Mouse (Mus musculus) urinary bladder, postnatal 4 days (tissue): ENCODE measurements around the gene Mdc1.

Source experiments
- DNase-seq, 2 experiments: peaks; one replicate each; pipeline ENCODE4 v3.0.0; 2021 to 2022; ENCODE audit warnings: low spot score in 2 of 2

The Mdc1 gene

DNA sequence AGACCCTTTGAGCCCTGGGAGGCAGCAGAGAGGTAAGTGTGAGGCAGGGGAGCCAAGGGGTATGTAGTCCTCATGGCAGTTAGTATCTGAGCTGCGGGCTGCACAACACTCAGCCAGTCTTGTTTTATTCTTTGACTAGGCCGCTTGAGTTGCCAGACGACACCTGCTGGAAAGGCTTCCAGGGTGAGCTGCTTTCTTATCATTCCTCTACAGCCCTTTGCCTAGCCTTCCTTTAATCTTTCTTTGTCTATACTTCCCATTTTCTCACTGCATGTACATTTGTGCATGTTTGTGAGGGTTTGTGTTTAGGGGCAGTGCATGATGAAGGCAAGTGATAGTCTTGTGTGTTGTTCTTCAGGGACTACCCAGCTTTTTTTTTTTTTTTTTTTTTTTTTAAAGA, 9.7 kb downstream of the Mdc1 start:
- DNase-seq = no peak

DNA sequence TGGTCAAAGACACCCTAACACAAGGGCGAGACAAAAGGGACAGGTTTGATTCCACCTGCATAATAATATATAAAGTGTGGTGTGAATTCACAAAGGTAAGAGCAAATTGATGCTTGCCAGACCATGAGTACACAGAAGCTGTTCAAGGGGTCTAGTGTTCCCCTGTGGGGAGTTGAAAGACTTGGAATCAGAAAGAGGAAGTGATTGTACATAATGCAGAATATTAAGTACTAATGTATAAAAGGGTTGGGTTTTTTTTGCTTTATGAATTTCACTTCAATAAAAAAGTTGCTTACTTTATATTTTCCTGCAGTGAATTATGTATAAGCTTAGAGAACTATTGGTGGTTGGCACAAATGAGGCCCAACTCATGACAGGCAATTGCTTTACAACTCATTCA, 18.1 kb downstream of the Mdc1 start:
- DNase-seq = no peak

DNA sequence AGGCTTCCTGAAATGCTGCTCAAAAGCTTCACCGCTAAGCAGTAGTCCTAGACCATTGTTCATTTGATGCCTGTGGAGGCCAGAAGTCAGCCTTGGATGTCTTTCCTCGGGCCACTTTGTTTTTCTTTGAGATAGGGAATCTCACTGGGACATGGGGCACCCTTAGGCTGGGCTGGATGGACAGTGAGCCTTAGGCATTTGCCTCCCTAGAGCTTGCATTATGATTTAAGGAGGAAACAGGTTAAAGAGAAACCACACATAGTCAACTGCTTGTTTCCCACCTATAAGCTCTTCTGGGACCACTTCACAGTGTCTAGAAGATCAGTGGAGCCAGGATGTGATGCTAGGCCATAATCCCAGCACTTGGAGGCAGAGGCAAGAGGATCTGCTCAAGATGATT, 18.5 kb downstream of the Mdc1 start:
- DNase-seq = no peak

DNA sequence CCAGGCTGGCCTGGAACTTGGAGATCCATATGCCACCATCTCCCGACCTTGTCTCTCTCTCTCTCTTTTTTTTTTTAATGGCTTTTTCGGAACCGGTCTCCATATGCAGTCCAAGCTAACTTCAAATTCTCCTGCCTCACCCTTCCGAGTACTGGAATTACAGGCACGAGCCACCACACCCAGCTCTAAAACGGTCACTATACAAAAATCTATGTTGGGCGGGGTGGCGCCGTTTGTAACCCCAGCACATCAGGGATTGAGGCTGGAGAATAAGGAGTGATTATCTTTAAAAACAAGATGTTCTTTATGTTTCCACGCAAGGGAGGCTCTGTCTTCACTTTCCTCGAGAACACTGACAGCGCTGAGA, 19.5 kb downstream of the Mdc1 start:
- DNase-seq = no peak

DNA sequence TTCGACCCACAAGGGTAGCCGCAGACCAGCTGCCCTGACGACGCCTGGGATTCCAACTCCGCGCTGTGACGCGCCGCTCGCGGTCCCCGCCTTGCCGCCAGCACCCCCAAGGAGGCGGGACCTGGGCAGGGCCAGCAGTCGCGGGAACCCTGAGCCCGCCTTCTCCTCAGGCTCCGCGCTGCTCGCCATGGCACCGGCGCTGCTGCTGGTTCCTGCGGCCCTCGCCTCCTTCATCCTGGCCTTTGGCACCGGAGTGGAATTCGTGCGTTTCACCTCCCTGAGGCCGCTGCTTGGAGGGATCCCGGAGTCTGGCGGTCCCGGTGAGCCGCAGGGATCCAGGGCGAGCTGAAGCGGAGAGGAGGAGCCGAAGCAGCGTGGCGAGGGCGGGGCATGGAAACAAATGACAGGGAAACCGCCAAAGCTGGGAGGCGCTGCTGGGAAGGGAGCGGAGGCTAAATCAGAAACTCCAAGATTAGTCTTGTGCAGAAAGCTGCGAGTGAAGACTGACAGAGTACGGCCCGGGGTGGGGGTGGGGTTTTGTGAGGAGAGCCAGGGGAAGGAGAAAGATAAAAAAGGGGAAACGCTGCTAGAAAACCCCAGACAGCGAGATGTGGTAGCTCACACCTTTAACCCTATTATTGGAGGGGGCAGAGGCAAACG, 20.0 kb downstream of the Mdc1 start, which contains the start of gene Nrm:
Gene Nrm, plus strand, starts transcription at position 121 of the 660 bp plus-strand sequence.
- DNase-seq = peak; percentile 87 to 89

DNA sequence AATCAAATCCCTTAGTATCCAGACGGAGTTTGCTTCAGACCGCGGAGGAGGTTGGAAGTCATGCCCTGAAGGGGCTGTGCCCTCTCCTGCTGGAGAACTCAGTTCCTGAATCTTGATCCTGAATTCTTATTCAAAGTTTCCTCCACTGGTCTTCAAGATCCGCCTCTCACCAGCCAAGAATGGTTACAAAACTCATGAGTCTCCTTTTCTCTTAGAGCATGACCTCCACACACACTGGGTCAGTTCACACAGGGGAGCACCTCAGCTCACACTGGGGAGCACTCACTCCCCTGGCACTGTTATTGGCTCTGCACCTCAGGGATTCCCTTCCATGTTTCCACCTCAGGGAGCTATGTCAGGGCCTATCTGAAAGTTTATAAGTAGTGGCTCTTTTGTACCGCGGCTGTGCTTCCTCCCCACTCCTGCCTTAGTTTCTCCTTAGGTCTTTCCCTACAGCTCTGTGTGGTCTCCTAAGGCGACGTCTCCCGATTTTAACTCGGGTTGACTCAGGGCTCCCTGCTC, 23.6 kb downstream of the Mdc1 start:
- no peak for DNase-seq

DNA sequence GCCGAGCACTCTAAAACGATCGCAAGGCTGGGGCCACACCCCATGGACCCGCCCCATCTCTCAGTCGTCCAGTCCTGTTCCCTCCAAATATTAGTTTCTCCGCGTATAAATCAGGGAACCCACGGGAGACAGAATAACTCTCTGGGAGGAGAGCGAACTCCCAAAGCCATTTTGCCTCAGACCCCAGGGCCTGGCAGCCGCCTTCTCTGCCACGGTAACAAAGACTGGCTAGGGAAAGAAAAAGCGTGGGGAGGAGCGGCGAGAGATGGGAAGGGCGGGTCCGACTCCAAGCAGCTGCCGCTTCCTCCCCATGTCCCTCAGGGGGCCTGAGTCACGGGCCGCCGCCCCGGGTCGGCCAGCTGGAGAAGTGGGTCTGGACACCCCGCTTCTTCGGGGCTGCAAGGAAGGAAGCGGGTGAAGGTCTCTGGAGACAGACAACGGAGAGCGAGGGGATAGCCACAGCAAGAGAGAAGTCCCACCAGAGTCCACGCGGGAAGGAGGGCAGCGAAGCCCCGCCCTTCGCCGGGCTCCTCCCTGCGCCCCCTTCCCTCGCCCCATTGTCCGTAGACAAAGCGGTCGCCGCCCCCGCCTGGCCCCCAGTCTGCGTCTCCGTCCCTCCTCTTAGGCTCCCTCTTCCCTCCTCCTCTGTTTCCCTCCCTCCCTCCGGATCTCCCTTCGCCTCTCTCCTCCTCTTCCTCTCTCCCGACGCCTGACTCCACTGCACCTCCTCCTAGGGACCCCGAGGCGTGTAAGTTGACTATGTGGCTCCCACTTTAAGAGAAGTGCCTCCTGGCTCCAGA, 24.4 kb downstream of the Mdc1 start, which contains the start of gene Ppp1r18:
Gene Ppp1r18, plus strand, starts transcription at position 113 of the 800 bp plus-strand sequence.
- DNase-seq = peak; percentile 81 to 83

DNA sequence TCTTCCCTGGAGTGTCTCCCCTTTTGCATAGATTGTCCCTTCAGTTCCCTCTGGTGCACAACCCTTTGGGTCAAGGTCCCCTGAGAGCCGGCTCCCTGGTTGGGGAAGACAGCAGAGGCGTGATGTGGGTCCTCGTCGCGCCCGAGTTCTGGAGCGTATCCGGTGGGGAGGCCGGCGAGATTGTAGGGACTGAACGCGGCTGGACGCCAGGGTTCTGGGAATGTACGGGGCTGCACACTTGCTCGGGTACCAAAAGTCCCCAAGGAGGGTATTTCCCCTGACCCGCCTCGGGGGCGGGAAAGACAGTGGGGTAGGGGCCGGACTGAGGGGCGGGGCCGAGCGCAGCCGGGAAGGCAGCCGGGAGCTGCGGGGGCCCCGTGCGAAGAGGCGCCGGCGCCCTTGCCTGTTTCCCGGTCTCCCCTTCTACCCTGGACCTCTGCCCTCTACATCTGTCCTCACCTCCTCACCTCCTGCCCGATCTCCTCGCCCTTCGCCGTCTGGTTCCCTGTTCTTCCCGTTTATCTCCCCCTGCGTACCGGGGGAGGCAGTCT, 25.0 kb downstream of the Mdc1 start:
- peak; percentile 69 to 70 for DNase-seq

DNA sequence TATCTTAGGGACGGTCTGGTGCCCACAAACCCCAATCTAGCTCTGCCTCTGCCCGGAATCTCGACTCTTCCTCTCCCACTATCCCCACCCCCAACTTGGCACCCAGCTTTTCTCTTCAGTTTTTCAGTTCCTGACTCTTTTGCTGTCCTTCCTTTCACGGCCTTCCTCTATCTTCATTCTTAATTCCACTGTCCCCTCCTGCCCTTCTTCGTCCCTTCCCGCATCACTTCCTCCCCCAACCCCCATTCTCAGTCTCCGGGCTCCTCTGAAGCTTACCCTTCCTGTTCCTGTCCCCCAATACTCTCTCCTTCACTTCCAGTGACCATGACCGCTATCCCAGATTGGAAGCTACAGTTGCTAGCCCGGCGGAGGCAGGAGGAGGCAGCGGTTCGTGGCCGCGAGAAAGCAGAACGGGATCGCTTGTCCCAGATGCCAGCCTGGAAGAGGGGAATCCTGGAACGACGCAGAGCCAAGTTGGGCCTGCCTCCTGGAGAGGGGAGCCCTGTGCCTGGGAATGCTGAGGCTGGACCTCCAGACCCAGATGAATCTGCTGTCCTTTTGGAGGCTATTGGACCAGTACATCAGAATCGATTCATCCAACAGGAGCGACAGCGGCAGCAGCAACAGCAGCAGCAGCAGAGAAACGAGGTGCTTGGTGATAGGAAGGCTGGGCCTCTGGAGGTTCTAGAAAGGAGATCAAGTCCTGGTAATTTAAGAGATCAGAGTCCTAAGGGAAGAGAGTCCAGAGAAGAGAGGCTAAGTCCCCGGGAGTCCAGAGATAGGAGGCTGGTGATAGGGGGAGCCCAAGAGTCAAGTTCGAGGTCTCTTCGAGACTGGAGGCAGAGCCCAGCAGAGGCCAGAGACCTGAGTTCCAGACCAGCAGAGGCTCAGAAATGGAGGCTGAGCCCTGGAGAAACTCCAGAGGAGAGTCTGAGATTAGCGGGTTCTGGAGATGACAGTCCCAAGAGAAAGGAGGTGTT, 25.9 kb downstream of the Mdc1 start:
- no peak for DNase-seq

DNA sequence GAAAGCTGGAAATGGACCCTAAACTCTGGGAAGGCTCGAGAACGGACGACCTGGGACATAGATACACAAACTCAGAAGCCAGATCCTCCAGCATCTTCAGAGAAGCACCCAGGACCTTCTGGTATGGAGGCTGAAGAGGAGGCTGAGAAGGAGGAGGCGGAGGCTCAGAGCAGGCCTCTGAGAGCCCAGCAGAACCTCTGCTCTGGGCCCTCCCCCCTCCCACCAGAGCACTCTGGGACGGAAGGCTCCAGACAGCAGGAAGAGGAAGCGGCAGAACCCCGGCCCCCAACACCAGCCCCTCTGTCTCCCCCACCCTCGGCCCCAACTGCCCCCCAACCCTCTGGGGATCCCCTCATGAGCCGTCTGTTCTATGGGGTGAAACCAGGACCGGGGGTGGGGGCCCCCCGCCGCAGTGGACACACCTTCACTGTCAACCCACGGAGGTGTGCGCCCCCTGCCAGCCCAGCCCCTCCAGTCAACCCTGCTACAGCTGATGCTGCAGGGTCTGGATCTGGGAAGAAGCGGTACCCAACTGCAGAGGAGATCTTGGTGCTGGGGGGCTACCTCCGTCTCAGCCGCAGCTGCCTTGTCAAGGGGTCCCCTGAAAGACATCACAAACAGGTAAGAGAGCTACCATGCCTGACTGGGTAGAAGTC, 27.0 kb downstream of the Mdc1 start:
- no peak for DNase-seq

DNA sequence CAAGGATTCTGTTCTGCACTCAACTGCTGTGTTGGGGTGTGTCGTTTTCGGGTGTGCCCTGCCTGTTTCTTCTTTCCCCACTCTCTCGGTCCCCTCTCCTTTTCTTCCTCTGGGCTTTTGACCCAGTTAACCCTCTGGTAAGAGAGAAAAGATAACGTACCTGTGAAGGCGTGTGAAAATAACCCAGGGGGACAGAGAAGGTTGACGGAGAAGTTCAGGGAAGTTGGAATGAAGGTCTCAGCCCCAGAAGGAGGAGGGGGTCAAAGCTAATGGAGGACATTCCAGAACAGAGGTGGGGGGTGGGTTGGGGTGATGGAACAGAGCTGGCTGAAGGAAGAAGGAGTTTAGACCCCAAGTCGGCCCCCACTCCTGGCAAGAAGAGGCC, 27.6 kb downstream of the Mdc1 start:
- DNase-seq = no peak

DNA sequence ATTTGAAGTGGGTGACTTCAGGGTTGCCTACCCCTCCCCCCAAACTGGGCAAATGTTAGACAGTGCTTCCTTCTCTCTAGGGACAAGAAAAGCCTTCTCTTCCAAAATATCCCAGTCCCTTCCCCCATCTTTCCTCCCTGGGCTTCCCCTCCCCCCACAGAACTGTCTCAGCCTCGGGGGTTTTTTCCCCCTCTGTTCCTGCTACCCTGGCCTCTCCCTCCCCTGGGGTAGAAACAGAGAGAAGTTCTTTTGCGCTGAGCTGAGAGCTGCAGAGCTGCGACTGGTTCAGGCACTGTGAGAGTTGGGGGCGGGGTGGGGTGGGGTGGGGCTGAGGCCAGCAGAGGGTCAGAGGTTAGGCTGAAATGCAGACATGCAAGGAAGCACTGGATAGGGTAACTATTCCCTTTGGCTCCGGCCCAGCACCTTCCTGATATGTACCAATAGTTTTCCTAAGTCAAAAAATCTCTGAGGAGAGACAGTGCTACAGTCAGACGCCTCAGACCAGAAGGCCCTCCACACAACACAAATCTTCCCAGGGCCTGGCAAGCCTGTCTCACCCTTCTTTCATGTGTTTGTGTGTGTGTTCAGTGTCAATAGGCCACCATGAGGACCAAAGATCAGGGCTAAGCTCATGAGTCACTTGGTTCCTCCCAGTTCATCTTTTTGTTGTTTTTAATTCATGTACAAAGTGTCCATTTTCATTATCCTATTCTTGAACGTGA, 28.2 kb downstream of the Mdc1 start:
- DNase-seq = no peak

DNA sequence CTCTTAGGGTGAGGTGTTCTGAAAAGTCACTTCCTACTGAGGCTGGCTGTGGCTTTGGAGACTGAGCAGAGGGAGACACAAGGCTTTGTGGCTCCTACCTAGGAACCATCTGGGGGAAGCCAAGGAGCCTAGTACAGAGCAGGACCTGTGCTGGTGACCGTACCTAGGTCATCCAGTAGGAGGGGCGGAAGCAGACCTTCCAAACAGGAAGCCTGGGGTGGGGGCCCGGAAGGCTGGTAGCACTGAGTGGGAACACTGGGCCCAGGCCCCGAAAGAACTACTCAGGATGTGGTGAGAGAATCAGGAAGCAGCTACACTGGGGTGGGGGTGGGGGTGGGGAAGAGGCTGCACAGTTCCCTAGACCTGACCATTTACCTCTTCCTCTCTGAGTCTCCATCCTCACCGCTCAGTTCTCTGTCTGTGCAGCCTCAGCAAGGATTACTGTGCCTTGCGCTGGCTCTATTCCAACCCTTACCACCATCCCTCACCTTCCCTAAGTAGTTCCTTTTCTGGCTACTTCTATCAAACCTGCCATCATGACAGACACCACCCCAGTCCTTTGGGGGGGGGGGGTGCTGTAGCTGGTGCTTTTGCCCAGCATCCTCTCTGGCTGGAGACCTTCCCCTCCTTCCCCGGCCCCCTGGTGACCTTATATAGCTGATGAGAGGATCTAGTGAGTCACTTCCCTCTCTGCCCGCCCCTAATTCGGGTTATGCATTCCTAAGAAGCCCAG, 29.0 kb downstream of the Mdc1 start:
- DNase-seq = no peak

DNA sequence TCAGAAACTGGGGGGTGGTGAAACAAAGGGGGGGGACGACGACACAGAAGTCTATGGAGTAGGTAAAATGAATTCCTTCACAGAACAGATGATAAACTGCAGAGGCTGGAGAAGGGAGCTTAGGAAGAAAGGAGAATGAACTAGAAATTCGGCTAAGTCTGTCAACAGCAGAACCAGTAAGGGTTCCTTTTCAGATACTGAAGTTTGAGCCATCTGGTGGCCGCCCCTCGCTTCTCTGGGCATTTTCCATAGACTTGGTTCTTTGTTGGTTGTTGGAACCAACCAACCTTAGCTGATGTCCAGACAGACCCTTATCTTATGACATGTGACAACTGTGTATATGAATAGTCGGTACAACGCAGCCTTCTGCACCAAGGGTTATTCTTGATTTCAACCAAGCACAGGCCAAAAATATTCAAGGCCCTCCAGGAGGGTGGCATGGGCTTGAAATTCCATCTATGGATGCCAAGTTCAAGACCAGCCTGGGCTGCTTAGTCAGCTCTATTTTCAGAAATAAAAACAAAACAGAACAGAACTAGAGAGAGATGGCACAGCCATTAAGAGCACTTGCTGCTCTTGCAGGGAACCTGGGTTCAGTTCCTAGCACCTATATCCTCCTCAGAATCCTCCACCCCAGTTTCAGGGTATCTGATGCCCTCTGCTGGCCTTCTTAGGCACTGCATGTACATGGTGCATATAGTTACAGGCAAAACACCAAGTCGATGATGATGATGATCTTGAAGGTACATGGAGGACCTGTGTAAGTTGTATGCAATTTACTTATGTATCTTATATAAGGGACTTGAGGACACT, 29.8 kb downstream of the Mdc1 start:
- no peak for DNase-seq

DNA sequence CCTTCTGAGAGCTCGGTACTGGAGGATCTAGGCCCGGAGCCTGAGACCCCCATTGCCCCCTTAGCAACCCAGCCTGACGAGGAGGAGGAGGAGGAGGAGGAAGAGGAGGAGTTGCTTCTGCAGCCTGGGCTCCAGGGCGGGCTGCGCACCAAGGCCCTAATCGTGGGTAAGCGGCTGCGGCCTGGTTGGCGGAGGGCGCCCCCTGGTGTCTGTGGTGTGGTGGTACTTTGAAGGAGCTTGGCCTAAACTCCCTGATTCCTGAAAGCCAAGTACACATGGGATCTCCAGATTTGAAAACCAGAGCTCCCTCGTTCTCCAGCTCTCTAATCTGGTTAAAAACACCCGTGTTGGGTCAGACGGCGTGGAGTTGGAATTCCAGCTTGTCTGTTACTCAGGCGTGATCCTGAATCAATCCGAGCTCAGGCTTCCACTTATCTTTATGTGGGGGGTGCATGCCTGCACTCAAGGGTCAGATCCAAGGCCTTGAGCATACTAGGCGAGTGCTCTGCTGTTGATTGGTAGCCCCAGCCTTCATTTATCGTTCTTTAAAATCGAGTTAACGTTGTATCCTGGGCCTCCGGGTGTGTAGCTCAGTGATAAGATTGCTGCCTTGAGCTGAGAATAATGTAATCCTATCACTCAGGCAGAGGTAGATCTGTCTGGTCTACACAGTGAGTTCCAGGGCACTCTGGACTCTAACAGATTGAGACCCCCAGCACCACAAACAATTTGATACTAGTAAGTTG, 32.6 kb downstream of the Mdc1 start:
- peak; percentile 86 to 92 for DNase-seq

DNA sequence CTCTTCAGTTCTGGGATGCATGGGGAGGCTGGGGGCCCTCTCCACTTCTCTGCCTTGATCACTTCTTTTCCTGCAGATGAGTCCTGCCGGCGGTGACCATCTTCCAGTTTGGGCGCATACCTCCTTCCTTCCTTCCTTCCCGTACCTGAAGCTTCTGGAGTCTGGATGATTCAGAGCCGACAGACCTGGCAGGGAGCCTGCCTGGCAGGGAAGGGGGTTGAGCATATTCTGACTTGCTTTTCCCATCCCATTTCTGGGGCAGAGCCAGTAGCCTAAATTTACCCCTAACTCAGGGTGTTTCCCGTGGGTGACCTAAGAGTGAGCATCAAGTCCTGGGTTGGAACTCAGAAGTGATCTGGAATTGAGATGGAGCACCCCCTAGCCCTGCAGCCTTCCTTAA, 33.4 kb downstream of the Mdc1 start:
- DNase-seq = no peak

DNA sequence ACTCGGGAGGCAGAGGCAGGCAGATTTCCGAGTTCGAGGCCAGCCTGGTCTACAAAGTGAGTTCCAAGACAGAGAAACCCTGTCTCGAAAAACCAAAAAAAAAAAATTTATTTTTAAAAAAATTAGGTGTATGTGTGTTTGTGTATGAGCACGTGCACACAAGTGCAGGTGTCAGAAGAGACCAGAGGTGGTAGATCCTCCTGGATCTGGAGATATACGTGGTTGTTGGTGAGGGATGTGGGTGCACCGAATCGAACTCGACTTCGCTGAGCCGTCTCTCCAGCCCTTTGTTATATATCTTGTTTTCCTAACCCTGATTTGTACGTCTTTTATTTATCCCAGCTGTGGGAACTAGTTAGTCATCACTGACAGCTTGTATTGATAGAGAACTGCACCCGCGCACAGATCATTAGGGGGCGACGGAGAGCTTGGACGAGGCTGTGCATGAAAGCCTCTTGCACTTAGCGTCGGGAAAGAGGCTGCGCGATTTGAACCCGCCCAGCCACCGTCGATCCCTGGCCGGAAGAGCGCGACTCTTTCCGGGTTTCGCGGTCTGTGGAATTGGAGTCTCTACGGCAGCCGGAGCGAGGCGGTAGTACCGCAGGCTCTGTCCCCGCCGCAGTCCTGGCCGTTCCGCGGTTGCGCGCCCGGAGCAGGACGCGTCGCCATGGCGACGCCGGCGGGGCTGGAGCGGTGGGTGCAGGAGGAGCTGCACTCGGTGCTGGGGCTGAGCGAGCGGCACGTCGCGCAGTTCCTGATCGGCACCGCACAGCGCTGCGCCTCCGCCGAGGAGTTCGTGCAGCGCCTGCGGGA, 38.1 kb downstream of the Mdc1 start, which contains the start of gene Dhx16:
Gene Dhx16, plus strand, starts transcription at position 575 of the 813 bp plus-strand sequence.
- peak; percentile 88 to 95 for DNase-seq
